Mouse (Mus musculus) subcutaneous adipose tissue, adult 2 months (tissue): ENCODE data around the gene Slc24a3. TPM values are rescaled to one million over a fixed set of nuclear protein-coding genes. Genes with fewer than 3 reads are reported as not detected.

Experiments used
- polyA plus RNA-seq: library from polyadenylated mRNA; depleted of rRNA; stranded (reverse); fragments of >200 nt; gene quantifications from 2 replicates; pipeline ENCODE4 v1.2.3, GENCODE M21; 2012; ENCODE audit warnings: low replicate concordance; rRNA removed

Slc24a3 gene
- polyA plus RNA-seq: 57.4 and 57.7 TPM in 2 replicates

DNA sequence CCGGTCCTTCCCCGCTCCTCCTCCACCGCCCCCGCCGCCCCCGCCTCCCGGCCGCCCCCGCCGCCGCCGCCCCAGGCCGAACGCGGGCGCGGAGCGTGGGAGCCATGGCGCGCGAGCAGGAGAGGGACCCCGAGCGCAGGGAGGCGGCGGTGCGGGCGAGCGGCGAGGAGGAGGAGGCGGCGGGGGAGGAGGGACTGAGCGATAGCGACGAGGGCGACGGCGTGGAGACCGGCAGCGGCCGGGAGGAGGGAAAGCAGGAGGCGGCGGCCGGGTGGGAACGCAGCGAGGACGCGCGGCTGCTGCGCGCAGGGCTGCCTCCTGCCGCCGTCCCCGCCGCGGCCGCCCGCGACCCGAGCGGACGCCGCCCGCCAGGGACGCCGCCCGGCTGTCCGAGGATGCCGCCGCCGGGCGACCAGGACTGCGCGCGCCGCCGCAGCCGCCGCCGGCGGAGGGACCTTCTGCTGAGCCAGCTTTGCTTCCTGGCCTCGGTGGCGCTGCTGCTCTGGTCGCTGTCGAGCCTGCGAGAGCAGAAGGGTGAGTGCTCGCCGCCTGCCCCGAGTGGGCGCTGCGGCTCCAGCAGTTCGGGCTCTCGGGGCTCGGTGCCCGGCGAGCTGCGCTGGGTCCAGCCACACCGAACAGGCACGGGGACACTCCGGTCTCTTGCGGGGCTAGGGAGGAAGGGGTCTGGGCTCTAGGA lies at the start of gene Slc24a3:
Slc24a3 (plus strand) TSS at position 91 of the 697 bp plus-strand sequence.

DNA sequence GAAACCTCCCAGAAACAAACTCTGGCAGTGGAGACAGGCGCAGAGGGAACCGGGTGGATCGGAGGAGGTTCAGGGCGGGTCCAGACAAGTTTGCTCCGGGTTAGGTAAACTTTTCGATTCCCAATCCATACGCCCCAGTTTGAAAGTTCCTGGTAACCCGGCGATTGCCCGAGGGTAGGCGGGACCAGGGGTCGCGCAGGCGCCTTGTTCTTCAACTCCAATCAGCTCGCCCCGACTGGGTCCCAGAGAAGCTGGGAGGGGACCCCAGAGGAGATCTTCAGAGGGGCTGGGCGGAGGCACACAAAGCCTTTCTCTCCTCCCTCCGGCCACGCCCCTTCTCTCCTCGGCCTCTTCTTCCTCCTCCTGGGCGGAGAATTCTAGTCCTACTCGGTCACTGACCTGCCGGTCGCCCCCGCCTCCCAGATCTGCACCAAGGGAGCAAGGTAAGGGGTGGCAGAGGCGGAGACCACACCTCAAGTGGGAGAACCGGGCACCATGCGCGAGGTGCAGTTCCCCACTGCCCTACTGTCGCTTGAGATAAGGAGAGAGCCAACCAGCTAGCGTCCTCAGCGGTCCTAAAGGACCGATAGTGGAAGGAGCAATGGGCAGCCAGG lies 507.7 kb downstream of the Slc24a3 start, which contains the start of gene Rin2:
Rin2 (plus strand) TSS at position 74 of the 614 bp plus-strand sequence.

